In the genomic region with DNA sequence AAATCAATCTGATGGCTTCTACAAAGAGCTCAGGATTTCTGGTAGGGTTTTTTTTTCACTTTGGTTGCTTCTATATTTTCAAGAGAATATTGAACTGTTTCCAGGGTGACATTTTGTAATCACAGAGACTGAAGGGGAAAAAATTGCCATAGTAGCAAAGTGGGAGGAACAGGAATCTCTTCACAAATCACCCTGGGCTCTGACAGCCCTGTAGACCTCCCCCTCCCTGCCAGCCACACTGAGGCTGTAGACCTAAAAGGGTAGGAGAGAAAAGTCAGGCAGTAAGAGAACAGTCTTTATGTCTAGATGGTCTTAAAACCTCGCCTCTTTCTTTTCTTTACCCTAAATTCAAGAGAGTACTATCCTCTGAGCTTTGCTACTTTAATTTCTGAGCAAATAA, we compare ENCODE assay signal across 27 mouse cellular contexts. TPM values are rescaled to one million over a fixed set of nuclear protein-coding genes. Genes with fewer than 3 reads are reported as not detected.
A peak's percentile ranks its signal among the peaks of the same experiment; 100 is the strongest.
DNase-seq lines count a peak whose midpoint lies in the region; ATAC-seq and TF ChIP-seq lines count a peak whose summit lies in the region.
"Had no signal": no experiment of that assay in that cellular context is flagged by ENCODE, and none has a peak within 500 bp of the region (broad histone marks: within the 10 kb centered on the region; RNA-seq: fewer than 3 reads in every experiment).

No protein-coding gene starts in this region.

- H3K36me3 ChIP-seq in hindbrain, embryonic 13.5 days, result no peaks in the 10 kb centered on the region
- no peaks in the 10 kb centered on the region for H3K36me3 ChIP-seq in hindbrain, embryonic 16.5 days (ENCODE audit: control insufficient read depth, insufficient read depth, low read length)
- no peaks in the 10 kb centered on the region for H3K36me3 ChIP-seq in midbrain, embryonic 16.5 days (ENCODE audit: control insufficient read depth, insufficient read depth, low read length)
- no peaks in the 10 kb centered on the region for H3K36me3 ChIP-seq in midbrain, embryonic 11.5 days (ENCODE audit: control insufficient read depth, insufficient read depth, low read length)
- H3K36me3 ChIP-seq: forebrain, embryonic 12.5 days; liver, embryonic 12.5 days; neural tube, embryonic 12.5 days had no signal

- TF ChIP-seq CTCF in brain, embryonic 14.5 days (IDR thresholded peaks at IDR 0.05; ENCODE audit: borderline replicate concordance, extremely low read depth, insufficient read depth, insufficient read length), result no peak

- TF ChIP-seq POLR2A in brain, embryonic 14.5 days (IDR thresholded peaks at IDR 0.05; ENCODE audit: borderline replicate concordance, extremely low read depth, insufficient read depth, insufficient read length, poor library complexity, severe bottlenecking), result no peak

- H3K9me3 ChIP-seq in hindbrain, embryonic 13.5 days, result no peaks in the 10 kb centered on the region
- no peaks in the 10 kb centered on the region for H3K9me3 ChIP-seq in hindbrain, embryonic 16.5 days (ENCODE audit: control insufficient read depth, low read length)
- no peaks in the 10 kb centered on the region for H3K9me3 ChIP-seq in midbrain, embryonic 16.5 days (replicated peaks; ENCODE audit: control insufficient read depth, low read length, poor library complexity, severe bottlenecking)
- no peaks in the 10 kb centered on the region for H3K9me3 ChIP-seq in midbrain, embryonic 11.5 days (ENCODE audit: control insufficient read depth, low read length)
- H3K9me3 ChIP-seq: forebrain, embryonic 12.5 days; liver, embryonic 12.5 days; neural tube, embryonic 12.5 days had no signal

- no peak for DNase-seq in midbrain, embryonic 11.5 days (ENCODE audit: low spot score, missing footprints)
- peak; percentile 30 for DNase-seq in brain, embryonic 14.5 days (ENCODE audit: low read depth)
- peak; percentile 5 for DNase-seq in embryo, embryonic 11 days
- DNase-seq in heart, adult 9 months (ENCODE audit: low spot score in 2 of 2), result no peak
- no peak for DNase-seq in cerebellum, adult 11 months
- DNase-seq: adrenal gland, postnatal 25 days; B cell, adult 2 months; cerebellum, adult 8-10 months; cerebellum, postnatal 25 days; gastrocnemius, postnatal 14 days; heart, adult 11 months; heart, postnatal 36 days; kidney, adult 9 months; kidney, postnatal 14 days; left cerebral cortex, postnatal 4 days; liver, postnatal 0 days; midbrain, embryonic 14.5 days; thymus, postnatal 14 days had no signal

- no peaks in the 10 kb centered on the region for H3K4me1 ChIP-seq in hindbrain, embryonic 13.5 days (replicated peaks)
- H3K4me1 ChIP-seq in hindbrain, embryonic 16.5 days (ENCODE audit: control insufficient read depth, insufficient read depth, low read depth, low read length), result no peaks in the 10 kb centered on the region; the same call in 1 of the 2 replicates
- no peaks in the 10 kb centered on the region for H3K4me1 ChIP-seq in midbrain, embryonic 16.5 days (ENCODE audit: control insufficient read depth, insufficient read depth, low read length)
- H3K4me1 ChIP-seq in midbrain, embryonic 11.5 days (ENCODE audit: control insufficient read depth, insufficient read depth, low read length), result no peaks in the 10 kb centered on the region
- H3K4me1 ChIP-seq: forebrain, embryonic 12.5 days; liver, embryonic 12.5 days; neural tube, embryonic 12.5 days had no signal

- no peak overlapping the region for H3K4me2 ChIP-seq in hindbrain, embryonic 13.5 days
- no peak overlapping the region for H3K4me2 ChIP-seq in hindbrain, embryonic 16.5 days (ENCODE audit: low read length)
- H3K4me2 ChIP-seq in midbrain, embryonic 16.5 days (ENCODE audit: low read length), result no peak overlapping the region
- H3K4me2 ChIP-seq in midbrain, embryonic 11.5 days, result no peak overlapping the region
- H3K4me2 ChIP-seq: forebrain, embryonic 12.5 days; heart, embryonic 11.5 days; liver, embryonic 12.5 days; neural tube, embryonic 12.5 days had no signal

- no peak for ATAC-seq in hindbrain, embryonic 13.5 days (ENCODE audit: low FRiP score)
- no peak for ATAC-seq in hindbrain, embryonic 16.5 days
- ATAC-seq in midbrain, embryonic 16.5 days, result no peak
- ATAC-seq in midbrain, embryonic 11.5 days (ENCODE audit: low FRiP score), result no peak
- ATAC-seq: intestine, postnatal 0 days; liver, embryonic 12.5 days; liver, postnatal 0 days had no signal

- no peak overlapping the region for H3K4me3 ChIP-seq in hindbrain, embryonic 13.5 days
- no peak overlapping the region for H3K4me3 ChIP-seq in hindbrain, embryonic 16.5 days (ENCODE audit: low read length)
- H3K4me3 ChIP-seq in midbrain, embryonic 16.5 days (ENCODE audit: low read depth, low read length), result no peak overlapping the region
- no peak overlapping the region for H3K4me3 ChIP-seq in midbrain, embryonic 11.5 days (ENCODE audit: low read depth, low read length)
- H3K4me3 ChIP-seq: erythroblast, embryonic 14.5 days; forebrain, embryonic 12.5 days; liver, embryonic 12.5 days; neural tube, embryonic 12.5 days had no signal

- 0 out of 2 replicates have a peak overlapping the region, but pooled peaks have one; percentile 18 for H3K27ac ChIP-seq in hindbrain, embryonic 13.5 days
- no peak overlapping the region for H3K27ac ChIP-seq in hindbrain, embryonic 16.5 days (ENCODE audit: low read depth, low read length)
- peak overlapping the region; percentile 20; the same call in 1 of the 2 replicates for H3K27ac ChIP-seq in midbrain, embryonic 16.5 days (ENCODE audit: low read length)
- H3K27ac ChIP-seq in midbrain, embryonic 11.5 days (ENCODE audit: low read depth, low read length), result no peak overlapping the region
- H3K27ac ChIP-seq: forebrain, embryonic 12.5 days; liver, embryonic 12.5 days; neural tube, embryonic 12.5 days had no signal

- WGBS in hindbrain, embryonic 13.5 days, result 38% methylated on average over 1 of the region's 1 CpGs
- 46% methylated on average over 1 of the region's 1 CpGs for WGBS in hindbrain, embryonic 16.5 days
- WGBS in midbrain, embryonic 16.5 days, result 62% methylated on average over 1 of the region's 1 CpGs
- 50% methylated on average over 1 of the region's 1 CpGs for WGBS in midbrain, embryonic 11.5 days

- no peaks in the 10 kb centered on the region for H3K27me3 ChIP-seq in hindbrain, embryonic 13.5 days
- no peaks in the 10 kb centered on the region for H3K27me3 ChIP-seq in hindbrain, embryonic 16.5 days (replicated peaks; ENCODE audit: control insufficient read depth, insufficient read depth, low read length)
- H3K27me3 ChIP-seq in midbrain, embryonic 16.5 days (ENCODE audit: control insufficient read depth, insufficient read depth, low read depth, low read length), result no peaks in the 10 kb centered on the region
- H3K27me3 ChIP-seq in midbrain, embryonic 11.5 days (ENCODE audit: control insufficient read depth, insufficient read depth, low read length), result no peaks in the 10 kb centered on the region
- H3K27me3 ChIP-seq: forebrain, embryonic 12.5 days; liver, embryonic 12.5 days; neural tube, embryonic 12.5 days had no signal

- H3K9ac ChIP-seq in hindbrain, embryonic 13.5 days, result no peak overlapping the region
- H3K9ac ChIP-seq in hindbrain, embryonic 16.5 days (ENCODE audit: low read depth, low read length), result no peak overlapping the region
- H3K9ac ChIP-seq in midbrain, embryonic 16.5 days (ENCODE audit: low read depth, low read length), result no peak overlapping the region
- no peak overlapping the region for H3K9ac ChIP-seq in midbrain, embryonic 11.5 days (ENCODE audit: low read length)
- H3K9ac ChIP-seq: forebrain, embryonic 12.5 days; liver, embryonic 12.5 days; liver, postnatal 0 days; neural tube, embryonic 12.5 days had no signal

RNA-seq across cellular contexts. Expression of gene Gria1, which starts 38.4 kb away (rescaled TPM):
- polyA plus RNA-seq in hindbrain, embryonic 13.5 days (2015; fragmentation: Nextera tagmentation; extraction: Ambion mirVana), result 26.5 and 29.4 TPM in 2 replicates
- polyA plus RNA-seq in hindbrain, embryonic 16.5 days (2015; fragmentation: Nextera tagmentation; extraction: Ambion mirVana), result 47.7 and 48.8 TPM in 2 replicates
- 62.5 and 63.7 TPM in 2 replicates for polyA plus RNA-seq in midbrain, embryonic 16.5 days (2015; fragmentation: Nextera tagmentation; extraction: Ambion mirVana)
- 1.8 and 3.1 TPM in 2 replicates for polyA plus RNA-seq in midbrain, embryonic 11.5 days (2014; fragmentation: Nextera tagmentation; extraction: Ambion mirVana)
- 29.6 and 38.1 TPM in 2 replicates for polyA plus RNA-seq in brain, embryonic 14.5 days (2012; rRNA removed)
- polyA plus RNA-seq: erythroblast, embryonic 14.5 days; liver, postnatal 0 days had no signal

Comparison
In these comparisons a context has a peak if more than half of its experiments do, and no peak if none do; other contexts are left out.
1. H3K27ac ChIP-seq: peak in hindbrain, embryonic 13.5 days (single experiment) and midbrain, embryonic 16.5 days (single experiment); none in hindbrain, embryonic 16.5 days (single experiment) and midbrain, embryonic 11.5 days (single experiment).
2. DNase-seq: peak in brain, embryonic 14.5 days (single experiment) and embryo, embryonic 11 days (single experiment); none in midbrain, embryonic 11.5 days (single experiment), heart, adult 9 months (0 of 2) and cerebellum, adult 11 months (single experiment).